Mouse (Mus musculus) MEL (cell line): Measurements from ENCODE around the gene Id1. TPM values are rescaled to one million over a fixed set of nuclear protein-coding genes. Genes with fewer than 3 reads are reported as not detected.

Source experiments
- DNase-seq: peaks from one replicate; pipeline ENCODE4 v3.0.0; 2011; ENCODE audit warnings: low read depth, low spot score
- H3K27ac ChIP-seq: 2 replicates; pipeline ENCODE4 v1.5.1; 2012; ENCODE audit warnings: low read depth, mild to moderate bottlenecking, control low read depth, low read length, moderate library complexity; ENCODE audit not compliant: control insufficient read depth
- H3K27me3 ChIP-seq, 2 experiments: fragments of 150-350 bp in 1 of 2; sonication (generic) in 1 of 2; 2 replicates each; pipeline ENCODE4 v1.6.1; 2012; ENCODE audit warnings: low read length in 2 of 2, mild to moderate bottlenecking in 2 of 2, improper control_type of control experiment in 1 of 2, moderate library complexity in 1 of 2; ENCODE audit not compliant: insufficient read depth in 2 of 2, control insufficient read depth in 1 of 2
- H3K36me3 ChIP-seq, 2 experiments: 2 replicates each; pipeline ENCODE4 v1.6.1; 2012 to 2014; ENCODE audit warnings: low read length in 2 of 2, improper control_type of control experiment in 1 of 2, inconsistent platforms in 1 of 2, mild to moderate bottlenecking in 1 of 2; ENCODE audit not compliant: insufficient read depth in 2 of 2, control insufficient read depth in 1 of 2
- H3K4me1 ChIP-seq, 2 experiments: fragments of 150-350 bp in 1 of 2; sonication (generic) in 1 of 2; 2 replicates each; pipeline ENCODE4 v1.6.1; 2012; ENCODE audit warnings: low read length in 2 of 2, improper control_type of control experiment in 1 of 2, mild to moderate bottlenecking in 1 of 2; ENCODE audit not compliant: insufficient read depth in 2 of 2, control insufficient read depth in 1 of 2
- H3K4me3 ChIP-seq, 2 experiments: fragments of 150-350 bp in 1 of 2; sonication (generic) in 1 of 2; 2 replicates each; pipeline ENCODE4 v1.5.1; 2012; ENCODE audit warnings: low read depth in 2 of 2, low read length in 2 of 2, mild to moderate bottlenecking in 2 of 2, moderate library complexity in 2 of 2, control low read depth in 1 of 2, improper control_type of control experiment in 1 of 2; ENCODE audit not compliant: control insufficient read depth in 1 of 2, insufficient read depth in 1 of 2
- H3K79me2 ChIP-seq: 2 replicates; pipeline ENCODE4 v1.6.1; 2012; ENCODE audit warnings: mild to moderate bottlenecking, low read length, moderate library complexity; ENCODE audit not compliant: control insufficient read depth, poor library complexity, insufficient read depth
- H3K9ac ChIP-seq: 2 replicates; pipeline ENCODE4 v1.6.1; 2012; ENCODE audit warnings: low read depth, mild to moderate bottlenecking, control low read depth, low read length, moderate library complexity; ENCODE audit not compliant: control insufficient read depth, poor library complexity, severe bottlenecking
- H3K9me3 ChIP-seq: fragments of 150-350 bp; sonication (generic); replicated peaks from 2 replicates; pipeline ENCODE4 v1.6.1; 2012; ENCODE audit warnings: mild to moderate bottlenecking, low read length, improper control_type of control experiment, moderate library complexity; ENCODE audit not compliant: insufficient read depth
- BHLHE40 ChIP-seq: IDR thresholded peaks from 2 replicates; pipeline ENCODE4 v1.6.1; 2012; ENCODE audit warnings: low read depth, mild to moderate bottlenecking, inconsistent platforms, low read length, improper control_type of control experiment, borderline replicate concordance
- E2F4 ChIP-seq: IDR thresholded peaks from 2 replicates; pipeline ENCODE4 v1.6.1; 2011; ENCODE audit warnings: low read depth, low read length, improper control_type of control experiment, borderline replicate concordance
- ELF1 ChIP-seq: IDR thresholded peaks from 2 replicates; pipeline ENCODE4 v1.6.1; 2014; ENCODE audit warnings: low read depth, mild to moderate bottlenecking, inconsistent platforms, low read length, improper control_type of control experiment, moderate library complexity
- ETS1 ChIP-seq: IDR thresholded peaks from 2 replicates; pipeline ENCODE4 v1.6.1; 2012; ENCODE audit warnings: low read depth, mild to moderate bottlenecking, inconsistent platforms, low read length, improper control_type of control experiment, moderate library complexity
- HCFC1 ChIP-seq: IDR thresholded peaks from 2 replicates; pipeline ENCODE4 v1.6.1; 2012; ENCODE audit warnings: low read depth, mild to moderate bottlenecking, inconsistent platforms, low read length, improper control_type of control experiment, moderate library complexity
- JUND ChIP-seq: IDR thresholded peaks from 2 replicates; pipeline ENCODE4 v1.6.1; 2011; ENCODE audit warnings: low read depth, mild to moderate bottlenecking, improper control_type of control experiment, low read length
- MAX ChIP-seq: IDR thresholded peaks from 2 replicates; pipeline ENCODE4 v1.6.1; 2011; ENCODE audit warnings: low read length, improper control_type of control experiment
- MAZ ChIP-seq: IDR thresholded peaks from 2 replicates; pipeline ENCODE4 v1.6.1; 2012; ENCODE audit warnings: low read depth, mild to moderate bottlenecking, inconsistent platforms, low read length, improper control_type of control experiment
- MYB ChIP-seq: IDR thresholded peaks from 2 replicates; pipeline ENCODE4 v1.6.1; 2011; ENCODE audit warnings: mild to moderate bottlenecking, low read depth, low read length, improper control_type of control experiment
- NELFE ChIP-seq: IDR thresholded peaks from 2 replicates; pipeline ENCODE4 v1.6.1; 2011; ENCODE audit warnings: low read depth, low read length, improper control_type of control experiment
- POLR2A ChIP-seq, 2 experiments: IDR thresholded peaks; 2 replicates each; pipeline ENCODE4 v1.6.1; 2011 to 2012; ENCODE audit warnings: low read length in 2 of 2, mild to moderate bottlenecking in 2 of 2, control low read depth in 1 of 2, improper control_type of control experiment in 1 of 2, low read depth in 1 of 2, moderate library complexity in 1 of 2; ENCODE audit not compliant: control insufficient read depth in 1 of 2, insufficient read depth in 1 of 2, poor library complexity in 1 of 2
- POLR2AphosphoS2 ChIP-seq: IDR thresholded peaks from 2 replicates; pipeline ENCODE4 v1.6.1; 2011; ENCODE audit warnings: low read length, improper control_type of control experiment
- RCOR1 ChIP-seq: IDR thresholded peaks from 2 replicates; pipeline ENCODE4 v1.6.1; 2012; ENCODE audit warnings: low read depth, mild to moderate bottlenecking, inconsistent platforms, low read length, improper control_type of control experiment
- TBP ChIP-seq: IDR thresholded peaks from 2 replicates; pipeline ENCODE4 v1.8.0; 2011; ENCODE audit warnings: low read depth, low read length, improper control_type of control experiment
- TCF12 ChIP-seq: IDR thresholded peaks from 2 replicates; pipeline ENCODE4 v1.6.1; 2014; ENCODE audit warnings: low read depth, mild to moderate bottlenecking, inconsistent platforms, low read length, improper control_type of control experiment, moderate library complexity
- USF1 ChIP-seq: IDR thresholded peaks from 2 replicates; pipeline ENCODE4 v1.6.1; 2014; ENCODE audit warnings: low read depth, mild to moderate bottlenecking, inconsistent platforms, low read length, improper control_type of control experiment, moderate library complexity
- ZC3H11A ChIP-seq: IDR thresholded peaks from 2 replicates; pipeline ENCODE4 v1.6.1; 2012; ENCODE audit warnings: low read depth, mild to moderate bottlenecking, inconsistent platforms, low read length, improper control_type of control experiment
- ZMIZ1 ChIP-seq: IDR thresholded peaks from 2 replicates; pipeline ENCODE4 v1.6.1; 2012; ENCODE audit warnings: low read depth, mild to moderate bottlenecking, inconsistent platforms, low read length, improper control_type of control experiment, moderate library complexity
- ZNF384 ChIP-seq: IDR thresholded peaks from 2 replicates; pipeline ENCODE4 v1.6.1; 2012; ENCODE audit warnings: low read depth, mild to moderate bottlenecking, inconsistent platforms, low read length, improper control_type of control experiment
- polyA plus RNA-seq, 2 experiments: library from polyadenylated mRNA; stranded (reverse) in 1 of 2; unstranded in 1 of 2; fragments of >175 nt in 1 of 2; fragments of >200 nt in 1 of 2; gene quantifications; 2 replicates each; pipeline versions ENCODE4 v1.2.1 to v1.2.4; 2012; ENCODE audit warnings: low replicate concordance in 2 of 2, low read depth in 1 of 2; ENCODE audit not compliant: insufficient read length in 2 of 2, insufficient read depth in 1 of 2, missing spikeins in 1 of 2
- total RNA-seq: library from RNA; depleted of rRNA; stranded (reverse); fragments of 300-350 nt; gene quantifications from 2 replicates; pipeline ENCODE4 v1.2.3, GENCODE M21; 2012

The Id1 gene
- total and polyA plus RNA-seq, 3 experiments, result 102 to 486 TPM; not detected in 1

- Histone ChIP-seq H3K4me1 (peaks cover 5 to 9% of the 10 kb centered on the region in 2 experiments; a peak in 3 of 4 replicates), H3K27me3 (no peaks in the 10 kb centered on the region), H3K36me3 (peaks cover 0 to 4% of the 10 kb centered on the region in 2 experiments; a peak in 2 of 4 replicates), H3K79me2 (no peaks in the 10 kb centered on the region), H3K4me3 (no peak overlapping the region), H3K9ac (no peak overlapping the region)
- DNase-seq, result no peak
- TF ChIP-seq RCOR1 (no peak), BHLHE40 (no peak), ZC3H11A (no peak), MAZ (no peak), ELF1 (no peak), HCFC1 (no peak), POLR2A (IDR thresholded peaks at IDR 0.05; ENCODE audit: control insufficient read depth in 1 of 2, insufficient read depth in 1 of 2, low read depth in 1 of 2, low read length in 2 of 2, poor library complexity in 1 of 2) (no peak), NELFE (no peak), TBP (no peak), USF1 (no peak), POLR2AphosphoS2 (no peak), E2F4 (no peak), ETS1 (no peak), ZMIZ1 (no peak), MAX (no peak), ZNF384 (no peak), MYB (no peak), JUND (no peak)
- TF ChIP-seq, all 39 proteins: peak for 0
- no peak overlapping the region for H3K27ac ChIP-seq
- no peaks in the 10 kb centered on the region for H3K9me3 ChIP-seq
These were observed 39.3 kb downstream of the Id1 start for GRCm38 (mm10) chr2:152775357-152775756.

- Histone ChIP-seq H3K9me3 (no peaks in the 10 kb centered on the region), H3K9ac (no peak overlapping the region), H3K79me2 (no peaks in the 10 kb centered on the region), H3K27me3 (no peaks in the 10 kb centered on the region), H3K4me1 (peaks cover 5 to 8% of the 10 kb centered on the region in 2 experiments; a peak in 3 of 4 replicates), H3K27ac (no peak overlapping the region), H3K4me3 (no peak overlapping the region), H3K36me3 (peaks cover 0 to 4% of the 10 kb centered on the region in 2 experiments; a peak in 2 of 4 replicates)
- DNase-seq, result no peak
- TF ChIP-seq BHLHE40, result no peak
- TF ChIP-seq POLR2A (IDR thresholded peaks at IDR 0.05; ENCODE audit: control insufficient read depth in 1 of 2, insufficient read depth in 1 of 2, low read depth in 1 of 2, low read length in 2 of 2, poor library complexity in 1 of 2), result no peak
- no peak for TF ChIP-seq JUND
- no peak for TF ChIP-seq TBP
- TF ChIP-seq E2F4, result no peak
- no peak for TF ChIP-seq MAX
- TF ChIP-seq TCF12, result no peak
These were observed 40.0 kb downstream of the Id1 start for GRCm38 (mm10) chr2:152776019-152776418.
